In the genomic region with DNA sequence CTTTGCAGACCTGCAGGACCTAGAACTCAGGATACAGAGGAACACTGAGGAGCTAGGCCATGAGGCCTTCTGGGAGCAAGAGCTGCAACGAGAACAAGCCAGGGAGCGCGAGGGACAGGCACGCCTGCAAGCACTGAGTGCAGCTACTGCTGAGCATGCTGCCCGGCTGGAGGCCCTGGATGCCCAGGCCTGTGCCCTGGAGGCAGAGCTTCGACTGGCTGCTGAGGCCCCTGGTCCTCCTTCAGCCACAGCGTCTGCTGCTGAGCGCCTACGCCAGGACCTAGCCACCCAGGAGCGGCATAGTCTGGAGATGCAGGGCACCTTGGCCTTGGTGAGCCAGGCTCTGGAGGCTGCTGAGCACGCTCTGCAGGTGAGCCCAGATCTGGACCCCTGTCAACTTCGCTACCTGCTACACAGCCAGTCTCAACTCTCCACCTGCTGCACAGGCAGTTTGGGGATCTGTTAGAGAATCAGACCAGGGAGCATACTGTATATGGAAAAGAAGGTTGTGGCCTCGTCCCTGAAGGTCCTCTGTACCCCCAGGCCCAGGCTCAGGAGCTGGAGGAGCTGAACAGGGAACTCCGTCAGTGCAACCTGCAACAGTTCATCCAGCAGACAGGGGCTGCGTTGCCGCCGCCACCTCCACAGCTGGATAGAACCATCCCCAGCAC, we compare ENCODE assay signal across 12 mouse cellular contexts. TPM values are rescaled to one million over a fixed set of nuclear protein-coding genes. Genes with fewer than 3 reads are reported as not detected.
DNase-seq lines count a peak whose midpoint lies in the region; ATAC-seq and TF ChIP-seq lines count a peak whose summit lies in the region.
"Had no signal": no experiment of that assay in that cellular context is flagged by ENCODE, and none has a peak within 500 bp of the region (broad histone marks: within the 10 kb centered on the region; RNA-seq: fewer than 3 reads in every experiment).

No protein-coding gene starts in this region.

- H3K27ac ChIP-seq in kidney, embryonic 14.5 days (ENCODE audit: low read depth, low read length), result no peak overlapping the region
- H3K27ac ChIP-seq in liver, embryonic 12.5 days, result peak overlapping the region; percentile 83

- peak overlapping the region; percentile 67; the same call in 1 of the 2 replicates for H3K9ac ChIP-seq in kidney, embryonic 14.5 days (ENCODE audit: low read depth, low read length)
- H3K9ac ChIP-seq in liver, embryonic 12.5 days, result peak overlapping the region; percentile 76; the same call in 1 of the 2 replicates

- no peak for DNase-seq in kidney, adult 9 months
- DNase-seq in A20 (ENCODE audit: low read depth, low spot score), result peak; percentile 31
- DNase-seq in G1E (ENCODE audit: low spot score), result no peak
- no peak for DNase-seq in gastrocnemius, adult 8-10 months (ENCODE audit: low spot score in 2 of 2)
- DNase-seq in cerebellum, postnatal 10 days, result no peak
- DNase-seq: adrenal gland, postnatal 14 days; cerebellum, adult 8-10 months; lung, postnatal 10 days had no signal

- TF ChIP-seq CTCF in G1E (IDR thresholded peaks at IDR 0.05; ENCODE audit: low read depth, low read length), result no peak

- H3K4me3 ChIP-seq in kidney, embryonic 14.5 days (ENCODE audit: low read length), result peak overlapping the region; percentile 3; the same call in 1 of the 2 replicates
- H3K4me3 ChIP-seq in G1E (ENCODE audit: low read depth, low read length), result peak overlapping the region; percentile 80; the same call in 1 of the 2 replicates
- H3K4me3 ChIP-seq in liver, embryonic 12.5 days, result peak overlapping the region; percentile 66

- WGBS in kidney, embryonic 14.5 days, result 94% methylated on average over 17 of the region's 17 CpGs
- 90% methylated on average over 17 of the region's 17 CpGs for WGBS in liver, embryonic 12.5 days (ENCODE audit: insufficient replicate concordance)

- no peaks in the 10 kb centered on the region for H3K27me3 ChIP-seq in kidney, embryonic 14.5 days (ENCODE audit: control insufficient read depth, insufficient read depth, low read length)
- H3K27me3 ChIP-seq in G1E (ENCODE audit: insufficient read depth, low read length), result peaks cover 13% of the 10 kb centered on the region
- H3K27me3 ChIP-seq in liver, embryonic 12.5 days (replicated peaks), result no peaks in the 10 kb centered on the region
- H3K27me3 ChIP-seq: Patski had no signal

- no peaks in the 10 kb centered on the region for H3K9me3 ChIP-seq in kidney, embryonic 14.5 days (ENCODE audit: control insufficient read depth, low read length)
- H3K9me3 ChIP-seq in G1E (replicated peaks), result no peaks in the 10 kb centered on the region
- no peaks in the 10 kb centered on the region for H3K9me3 ChIP-seq in liver, embryonic 12.5 days (replicated peaks)

- peak overlapping the region; percentile 73 for H3K4me2 ChIP-seq in kidney, embryonic 14.5 days (replicated peaks; ENCODE audit: low read depth, low read length)
- peak overlapping the region; percentile 89 for H3K4me2 ChIP-seq in liver, embryonic 12.5 days

- H3K4me1 ChIP-seq in kidney, embryonic 14.5 days (ENCODE audit: control insufficient read depth, insufficient read depth, low read length), result peaks cover 38% of the 10 kb centered on the region
- H3K4me1 ChIP-seq in G1E (ENCODE audit: insufficient read depth, low read depth, low read length), result peaks cover 85% of the 10 kb centered on the region
- peaks cover 92% of the 10 kb centered on the region for H3K4me1 ChIP-seq in liver, embryonic 12.5 days

- peaks cover 12% of the 10 kb centered on the region; the same call in 1 of the 2 replicates for H3K36me3 ChIP-seq in kidney, embryonic 14.5 days (ENCODE audit: control insufficient read depth, insufficient read depth, low read length)
- peaks cover 47% of the 10 kb centered on the region for H3K36me3 ChIP-seq in G1E (replicated peaks)
- H3K36me3 ChIP-seq in liver, embryonic 12.5 days, result peaks cover 39% of the 10 kb centered on the region

- ATAC-seq in kidney, embryonic 14.5 days (ENCODE audit: low FRiP score, low TSS enrichment), result no peak
- no peak for ATAC-seq in G1E (ENCODE audit: extremely low read depth, insufficient number of reproducible peaks, low FRiP score, poor library complexity, severe bottlenecking)
- ATAC-seq in liver, embryonic 12.5 days, result no peak
- ATAC-seq: Patski had no signal

RNA-seq across cellular contexts. Expression of a gene that starts 1.8 kb away (rescaled TPM):
- 52.0 and 52.9 TPM in 2 replicates for polyA plus RNA-seq in kidney, embryonic 14.5 days (2014; fragmentation: Nextera tagmentation; extraction: Ambion mirVana)
- total RNA-seq in G1E (2014; fragmentation: Nextera tagmentation) (15.6 and 51.8 TPM in 2 replicates), G1E (2017) (4.9 and 8.9 TPM in 2 replicates)
- 14.1 and 16.8 TPM in 2 replicates for polyA plus RNA-seq in G1E (2012)
- polyA plus RNA-seq in liver, embryonic 12.5 days (2016; fragmentation: Nextera tagmentation; extraction: Ambion mirVana), result 27.3 and 28.3 TPM in 2 replicates
- total RNA-seq in gastrocnemius, adult 8-10 months (2022), result under 1 TPM in 2 of 4 experiments, not detected in 2; 0.38 to 0.56 TPM

RNA-seq across cellular contexts. Expression of a gene that starts 3.6 kb away (rescaled TPM):
- polyA plus RNA-seq in kidney, embryonic 14.5 days (2014; fragmentation: Nextera tagmentation; extraction: Ambion mirVana), result 3.3 and 3.4 TPM in 2 replicates
- total RNA-seq in G1E (2014; fragmentation: Nextera tagmentation), result 1.6 and 2.2 TPM in 2 replicates
- total RNA-seq in G1E (2017), result 0.52 and 0.93 TPM in 2 replicates
- polyA plus RNA-seq in G1E (2012), result 0.42 and 0.49 TPM in 2 replicates
- 0.99 and 1.1 TPM in 2 replicates for polyA plus RNA-seq in liver, embryonic 12.5 days (2016; fragmentation: Nextera tagmentation; extraction: Ambion mirVana)
- not detected for total RNA-seq in gastrocnemius, adult 8-10 months (2022)
- total RNA-seq: heart, adult 8-10 months had no signal

RNA-seq across cellular contexts. Expression of a gene that starts 11.1 kb away (rescaled TPM):
- 48.5 and 82.6 TPM in 2 replicates for polyA plus RNA-seq in kidney, embryonic 14.5 days (2014; fragmentation: Nextera tagmentation; extraction: Ambion mirVana)
- total RNA-seq in G1E (2014; fragmentation: Nextera tagmentation) (73.1 and 77.4 TPM in 2 replicates), G1E (2017) (45.1 and 61.4 TPM in 2 replicates)
- polyA plus RNA-seq in G1E (2012), result 159 and 173 TPM in 2 replicates
- polyA plus RNA-seq in liver, embryonic 12.5 days (2016; fragmentation: Nextera tagmentation; extraction: Ambion mirVana), result 52.9 and 53.1 TPM in 2 replicates
- total RNA-seq in gastrocnemius, adult 8-10 months (2022), result 10 to 100 TPM; 16.8 to 25.3 (median 19.4) TPM

RNA-seq across cellular contexts. Expression of a gene that starts 23.5 kb away (rescaled TPM):
- polyA plus RNA-seq in kidney, embryonic 14.5 days (2014; fragmentation: Nextera tagmentation; extraction: Ambion mirVana), result 6.7 and 9.5 TPM in 2 replicates
- total RNA-seq in G1E (2014; fragmentation: Nextera tagmentation) (2.3 and 2.8 TPM in 2 replicates), G1E (2017) (1.3 and 2.7 TPM in 2 replicates)
- polyA plus RNA-seq in G1E (2012), result 3.3 and 4.0 TPM in 2 replicates
- 16.4 and 17.9 TPM in 2 replicates for polyA plus RNA-seq in liver, embryonic 12.5 days (2016; fragmentation: Nextera tagmentation; extraction: Ambion mirVana)
- total RNA-seq in gastrocnemius, adult 8-10 months (2022), result 1 to 10 TPM; 1.4 to 2.5 (median 2.0) TPM

RNA-seq across cellular contexts. Expression of a gene that starts 23.7 kb away (rescaled TPM):
- 97.2 and 97.8 TPM in 2 replicates for polyA plus RNA-seq in kidney, embryonic 14.5 days (2014; fragmentation: Nextera tagmentation; extraction: Ambion mirVana)
- 30.3 and 32.7 TPM in 2 replicates for total RNA-seq in G1E (2014; fragmentation: Nextera tagmentation)
- total RNA-seq in G1E (2017), result 29.3 and 31.5 TPM in 2 replicates
- polyA plus RNA-seq in G1E (2012), result 31.1 and 38.9 TPM in 2 replicates
- 124 and 125 TPM in 2 replicates for polyA plus RNA-seq in liver, embryonic 12.5 days (2016; fragmentation: Nextera tagmentation; extraction: Ambion mirVana)
- total RNA-seq in gastrocnemius, adult 8-10 months (2022), result 100 to 1,000 TPM; 112 to 158 (median 132) TPM

Comparison
In these comparisons a context has a peak if more than half of its experiments do, and no peak if none do; other contexts are left out.
1. H3K4me3 ChIP-seq: peak in every context shown above with its lines; median percentile 80 in G1E; 66 in liver, embryonic 12.5 days; 3 in kidney, embryonic 14.5 days.